Mouse (Mus musculus) myocyte (in vitro differentiated cells): ENCODE data around the gene Elovl4.

Experiments used
- MAX ChIP-seq: IDR thresholded peaks from one replicate; pipeline ENCODE4 v1.6.1; 2011; ENCODE audit warnings: low read depth, mild to moderate bottlenecking, control low read depth
- POLR2A ChIP-seq: IDR thresholded peaks from one replicate; pipeline ENCODE4 v1.6.1; 2011; ENCODE audit warnings: low read depth, mild to moderate bottlenecking, control low read depth, moderate library complexity; ENCODE audit not compliant: insufficient read length

DNA sequence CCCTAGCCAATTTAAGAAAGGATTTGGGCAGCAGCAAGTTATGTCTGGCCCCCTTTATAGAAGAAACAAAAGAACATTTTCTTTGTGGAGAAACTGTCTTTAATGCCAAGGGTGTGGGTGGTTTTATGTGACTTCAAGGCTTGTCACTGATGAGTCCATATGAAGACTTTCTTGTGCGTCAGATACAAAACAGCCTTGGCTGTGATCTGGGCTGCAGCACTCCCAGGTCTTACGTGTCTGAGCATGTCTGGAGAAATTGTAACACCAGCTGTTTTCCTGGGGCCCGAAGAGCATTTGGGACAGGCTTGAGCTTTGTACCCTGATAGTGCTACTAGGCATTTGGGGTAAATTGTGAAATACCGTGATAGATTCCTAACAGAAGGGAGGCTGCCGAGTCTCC lies 16.8 kb upstream of the Elovl4 start:
- TF ChIP-seq POLR2A (no peak), MAX (no peak)
